Comparison of ENCODE assay signal across 9 mouse cellular contexts in the genomic region with DNA sequence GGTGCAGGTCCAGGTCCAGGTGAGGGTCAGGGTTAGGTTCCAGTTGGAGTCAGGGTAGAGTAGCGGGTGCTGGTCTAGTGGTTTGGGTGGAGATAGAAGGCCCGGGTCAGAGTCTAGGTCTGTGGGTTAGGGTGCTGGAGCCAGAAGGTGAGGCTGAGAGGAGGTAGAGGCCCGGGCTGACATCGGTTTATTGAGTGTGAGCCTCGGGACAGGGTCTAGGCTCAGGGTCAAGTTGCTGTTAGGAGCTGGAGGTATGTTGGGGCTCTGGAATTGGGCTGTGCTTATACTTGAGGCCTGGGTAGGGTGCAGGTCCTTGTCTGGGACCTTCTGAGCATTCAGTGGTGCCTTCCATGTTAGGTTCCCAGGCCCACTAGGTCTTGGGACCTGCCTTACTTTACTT. TPM values are rescaled to one million over a fixed set of nuclear protein-coding genes. Genes with fewer than 3 reads are reported as not detected.
DNase-seq lines count a peak whose midpoint lies in the region; ATAC-seq and TF ChIP-seq lines count a peak whose summit lies in the region.
"Had no signal": no experiment of that assay in that cellular context is flagged by ENCODE, and none has a peak within 500 bp of the region (broad histone marks: within the 10 kb centered on the region; RNA-seq: fewer than 3 reads in every experiment).

No protein-coding gene starts in this region.

- H3K36me3 ChIP-seq in embryonic facial prominence, embryonic 15.5 days: peaks cover 13% of the 10 kb centered on the region
- H3K36me3 ChIP-seq in intestine, postnatal 0 days (ENCODE audit: control insufficient read depth, insufficient read depth): 0 out of 2 replicates have a peak, but pooled peaks cover 9% of the 10 kb centered on the region
- peaks cover 10% of the 10 kb centered on the region for H3K36me3 ChIP-seq in neural tube, embryonic 13.5 days

- WGBS in lung, adult 2 months: 38% methylated on average over 5 of the region's 5 CpGs
- WGBS in embryonic facial prominence, embryonic 15.5 days: 41% methylated on average over 5 of the region's 5 CpGs
- WGBS in intestine, postnatal 0 days: 39% methylated on average over 5 of the region's 5 CpGs
- WGBS in neural tube, embryonic 13.5 days: 64% methylated on average over 5 of the region's 5 CpGs

- H3K27me3 ChIP-seq in embryonic facial prominence, embryonic 15.5 days: no peaks in the 10 kb centered on the region
- no peaks in the 10 kb centered on the region for H3K27me3 ChIP-seq in intestine, postnatal 0 days (replicated peaks; ENCODE audit: control insufficient read depth, insufficient read depth, low read length)
- no peaks in the 10 kb centered on the region for H3K27me3 ChIP-seq in neural tube, embryonic 13.5 days

- peaks cover 5% of the 10 kb centered on the region for H3K4me1 ChIP-seq in lung, adult 2 months (ENCODE audit: control insufficient read depth, insufficient read depth, low read length)
- peaks cover 21% of the 10 kb centered on the region for H3K4me1 ChIP-seq in embryonic facial prominence, embryonic 15.5 days
- no peaks in the 10 kb centered on the region for H3K4me1 ChIP-seq in intestine, postnatal 0 days (replicated peaks; ENCODE audit: control insufficient read depth, insufficient read depth, low read length)
- H3K4me1 ChIP-seq in neural tube, embryonic 13.5 days (replicated peaks): peaks cover 22% of the 10 kb centered on the region

- ATAC-seq in embryonic facial prominence, embryonic 15.5 days (ENCODE audit: insufficient number of reproducible peaks, low FRiP score, low TSS enrichment, low read depth): no peak
- no peak; the same call in 1 of the 2 replicates for ATAC-seq in intestine, postnatal 0 days
- peak; percentile 20; the same call in 1 of the 2 replicates for ATAC-seq in neural tube, embryonic 13.5 days (ENCODE audit: low read depth)

- TF ChIP-seq POLR2A in lung, adult 2 months (IDR thresholded peaks at IDR 0.05; ENCODE audit: borderline replicate concordance, extremely low read depth, low read depth, low read length): no peak

- intact Hi-C loops in left cerebral cortex, postnatal 14 days (cut with DNase I): no loop called here

- DNase-seq in lung, adult 2 months: no peak
- no peak for DNase-seq in lung, postnatal 25 days (ENCODE audit: low spot score)
- no peak for DNase-seq in adrenal gland, postnatal 10 days
- no peak for DNase-seq in layer of hippocampus, adult 8-10 months (ENCODE audit: low spot score in 2 of 2)
- no peak for DNase-seq in left cerebral cortex, postnatal 14 days (ENCODE audit: low spot score in 2 of 2)
- DNase-seq: adrenal gland, postnatal 36 days had no signal

- no peak overlapping the region for H3K27ac ChIP-seq in embryonic facial prominence, embryonic 15.5 days (replicated peaks)
- H3K27ac ChIP-seq in intestine, postnatal 0 days (ENCODE audit: low read depth, low read length): no peak overlapping the region
- H3K27ac ChIP-seq in neural tube, embryonic 13.5 days (replicated peaks): no peak overlapping the region

- H3K9me3 ChIP-seq in embryonic facial prominence, embryonic 15.5 days (replicated peaks): no peaks in the 10 kb centered on the region
- no peaks in the 10 kb centered on the region for H3K9me3 ChIP-seq in intestine, postnatal 0 days (ENCODE audit: control insufficient read depth)
- no peaks in the 10 kb centered on the region for H3K9me3 ChIP-seq in neural tube, embryonic 13.5 days

- peak overlapping the region; percentile 76 for H3K4me3 ChIP-seq in lung, adult 2 months (replicated peaks; ENCODE audit: extremely low read depth, low read depth, low read length)
- H3K4me3 ChIP-seq in embryonic facial prominence, embryonic 15.5 days (replicated peaks): peak overlapping the region; percentile 60
- peak overlapping the region; percentile 73 for H3K4me3 ChIP-seq in intestine, postnatal 0 days (ENCODE audit: low read depth, low read length)
- peak overlapping the region; percentile 92 for H3K4me3 ChIP-seq in neural tube, embryonic 13.5 days

- no peak for TF ChIP-seq CTCF in lung, adult 2 months (IDR thresholded peaks at IDR 0.05; ENCODE audit: insufficient read depth, low read length)
- TF ChIP-seq CTCF in intestine, postnatal 0 days (IDR thresholded peaks at IDR 0.05; ENCODE audit: low read depth): no peak

- peak overlapping the region; percentile 84 for H3K4me2 ChIP-seq in embryonic facial prominence, embryonic 15.5 days (replicated peaks)
- H3K4me2 ChIP-seq in intestine, postnatal 0 days (replicated peaks; ENCODE audit: low read depth): peak overlapping the region; percentile 81
- peak overlapping the region; percentile 94 for H3K4me2 ChIP-seq in neural tube, embryonic 13.5 days

- H3K9ac ChIP-seq in embryonic facial prominence, embryonic 15.5 days: peak overlapping the region; percentile 61
- H3K9ac ChIP-seq in intestine, postnatal 0 days (ENCODE audit: low read depth, low read length): peak overlapping the region; percentile 52
- H3K9ac ChIP-seq in neural tube, embryonic 13.5 days: peak overlapping the region; percentile 91

RNA-seq across cellular contexts. Expression of gene Traf3ip1, which starts 0.9 kb away (rescaled TPM):
- polyA plus RNA-seq in lung, adult 2 months (2012; rRNA removed): 16.1 and 20.2 TPM in 2 replicates
- polyA plus RNA-seq in embryonic facial prominence, embryonic 15.5 days (2015; fragmentation: Nextera tagmentation; extraction: Ambion mirVana): 11.4 and 12.6 TPM in 2 replicates
- 3.3 and 3.7 TPM in 2 replicates for polyA plus RNA-seq in intestine, postnatal 0 days (2015; fragmentation: Nextera tagmentation; extraction: Ambion mirVana)
- polyA plus RNA-seq in neural tube, embryonic 13.5 days (2015; fragmentation: Nextera tagmentation; extraction: Ambion mirVana): 9.2 and 10.4 TPM in 2 replicates
- total RNA-seq in adrenal gland, postnatal 10 days (2021): 1 to 10 TPM; 8.0 to 9.1 TPM
- 10 to 100 TPM; 13.3 to 14.6 (median 13.8) TPM for total RNA-seq in layer of hippocampus, adult 8-10 months (2022)
- total RNA-seq in left cerebral cortex, postnatal 14 days (2021): 10 to 100 TPM; 14.9 to 16.3 TPM

RNA-seq across cellular contexts. Expression of gene Per2, which starts 36.2 kb away (rescaled TPM):
- polyA plus RNA-seq in lung, adult 2 months (2012; rRNA removed): 6.9 and 21.0 TPM in 2 replicates
- 3.6 and 4.4 TPM in 2 replicates for polyA plus RNA-seq in embryonic facial prominence, embryonic 15.5 days (2015; fragmentation: Nextera tagmentation; extraction: Ambion mirVana)
- 7.2 and 7.9 TPM in 2 replicates for polyA plus RNA-seq in intestine, postnatal 0 days (2015; fragmentation: Nextera tagmentation; extraction: Ambion mirVana)
- 3.3 and 4.1 TPM in 2 replicates for polyA plus RNA-seq in neural tube, embryonic 13.5 days (2015; fragmentation: Nextera tagmentation; extraction: Ambion mirVana)
- 10 to 100 TPM; 15.6 to 37.9 TPM for total RNA-seq in adrenal gland, postnatal 10 days (2021)
- total RNA-seq in layer of hippocampus, adult 8-10 months (2022): 10 to 100 TPM; 20.4 to 37.6 (median 30.4) TPM
- 10 to 100 TPM; 18.8 to 26.1 TPM for total RNA-seq in left cerebral cortex, postnatal 14 days (2021)

RNA-seq across cellular contexts. Expression of gene Asb1, which starts 45.0 kb away (rescaled TPM):
- polyA plus RNA-seq in lung, adult 2 months (2012; rRNA removed): 8.7 and 10.9 TPM in 2 replicates
- 4.7 and 5.6 TPM in 2 replicates for polyA plus RNA-seq in embryonic facial prominence, embryonic 15.5 days (2015; fragmentation: Nextera tagmentation; extraction: Ambion mirVana)
- 2.6 TPM in 2 replicates for polyA plus RNA-seq in intestine, postnatal 0 days (2015; fragmentation: Nextera tagmentation; extraction: Ambion mirVana)
- polyA plus RNA-seq in neural tube, embryonic 13.5 days (2015; fragmentation: Nextera tagmentation; extraction: Ambion mirVana): 12.1 and 13.6 TPM in 2 replicates
- total RNA-seq in adrenal gland, postnatal 10 days (2021): 10 to 100 TPM; 18.3 to 19.9 TPM
- total RNA-seq in layer of hippocampus, adult 8-10 months (2022): 10 to 100 TPM; 34.7 to 38.2 (median 36.4) TPM
- 10 to 100 TPM; 43.8 to 45.9 TPM for total RNA-seq in left cerebral cortex, postnatal 14 days (2021)
